In the genomic region with DNA sequence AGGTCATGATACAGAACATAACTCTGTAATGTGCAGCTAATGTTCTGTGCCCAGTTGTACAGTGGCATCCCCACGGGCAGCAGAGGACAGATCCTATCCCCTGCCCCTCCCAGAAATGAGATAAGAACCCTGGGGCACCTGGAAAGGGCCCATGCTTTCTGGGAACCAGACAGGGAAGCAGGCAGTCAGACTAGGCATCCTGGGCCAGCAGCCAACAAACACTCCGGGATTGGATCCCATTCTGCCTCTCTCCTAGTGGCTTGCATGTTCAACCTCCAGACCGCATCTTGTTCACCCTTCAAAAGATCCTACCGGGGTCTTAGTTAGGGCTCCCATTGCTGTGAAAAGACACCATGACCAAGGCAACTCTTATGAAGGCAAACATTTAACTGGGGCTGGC, we compare ENCODE assay signal across 25 mouse cellular contexts.
DNase-seq lines count a peak whose midpoint lies in the region; ATAC-seq and TF ChIP-seq lines count a peak whose summit lies in the region.
"Had no signal": no experiment of that assay in that cellular context is flagged by ENCODE, and none has a peak within 500 bp of the region (broad histone marks: within the 10 kb centered on the region; RNA-seq: fewer than 3 reads in every experiment).

No protein-coding gene starts in this region.

- H3K4me2 ChIP-seq in lung, embryonic 14.5 days: no peak overlapping the region
- no peak overlapping the region for H3K4me2 ChIP-seq in lung, postnatal 0 days (replicated peaks; ENCODE audit: low read depth, low read length)
- H3K4me2 ChIP-seq: hindbrain, embryonic 14.5 days; midbrain, embryonic 12.5 days; neural tube, embryonic 13.5 days had no signal

- 0 out of 2 replicates have a peak, but pooled peaks have one; percentile 31 for ATAC-seq in cerebellum, adult (ENCODE audit: insufficient number of reproducible peaks, low FRiP score, low TSS enrichment)
- ATAC-seq in lung, embryonic 14.5 days (ENCODE audit: insufficient read depth): no peak
- no peak for ATAC-seq in lung, postnatal 0 days
- ATAC-seq: intestine, postnatal 0 days had no signal

- H3K27me3 ChIP-seq in lung, embryonic 14.5 days (ENCODE audit: insufficient read depth, low read length): no peaks in the 10 kb centered on the region
- H3K27me3 ChIP-seq in lung, postnatal 0 days (replicated peaks; ENCODE audit: insufficient read depth, low read length): no peaks in the 10 kb centered on the region

- no peaks in the 10 kb centered on the region for H3K4me1 ChIP-seq in lung, embryonic 14.5 days (ENCODE audit: insufficient read depth)
- H3K4me1 ChIP-seq in lung, postnatal 0 days (ENCODE audit: insufficient read depth, low read depth, low read length): no peaks in the 10 kb centered on the region; the same call in 1 of the 2 replicates

- no peak overlapping the region for H3K9ac ChIP-seq in lung, embryonic 14.5 days
- no peak overlapping the region for H3K9ac ChIP-seq in lung, postnatal 0 days (replicated peaks; ENCODE audit: low read depth)
- H3K9ac ChIP-seq: hindbrain, embryonic 14.5 days; liver, embryonic 14.5 days; midbrain, embryonic 12.5 days; neural tube, embryonic 13.5 days had no signal

- no peak for DNase-seq in cerebellum, postnatal 4 days (ENCODE audit: low spot score in 2 of 2)
- peak; percentile 23 for DNase-seq in lung, embryonic 14.5 days
- no peak for DNase-seq in lung, postnatal 0 days (ENCODE audit: low spot score)
- DNase-seq in cerebellum, postnatal 10 days: peak; percentile 45 to 60
- DNase-seq in thymus, postnatal 14 days: no peak
- DNase-seq in adrenal gland, postnatal 25 days: no peak
- DNase-seq: adrenal gland, adult 8-10 months; gastrocnemius, adult 2 months; gastrocnemius, postnatal 36 days; kidney, adult 9 months; kidney, postnatal 10 days; layer of hippocampus, adult 9-11 months; liver; lung, adult 2 months; lung, postnatal 4 days; right cerebral cortex, postnatal 4 days had no signal

- H3K27ac ChIP-seq in lung, embryonic 14.5 days (ENCODE audit: low read depth): no peak overlapping the region
- H3K27ac ChIP-seq in lung, postnatal 0 days (ENCODE audit: low read length): no peak overlapping the region
- H3K27ac ChIP-seq: gastrocnemius, adult 2 months; hindbrain, embryonic 14.5 days; liver, embryonic 14.5 days; midbrain, embryonic 12.5 days; neural tube, embryonic 13.5 days; stomach, postnatal 0 days had no signal

- no peaks in the 10 kb centered on the region for H3K36me3 ChIP-seq in lung, embryonic 14.5 days (ENCODE audit: insufficient read depth)
- no peaks in the 10 kb centered on the region for H3K36me3 ChIP-seq in lung, postnatal 0 days (ENCODE audit: insufficient read depth, low read length)
- H3K36me3 ChIP-seq: midbrain, embryonic 12.5 days; neural tube, embryonic 13.5 days had no signal

- no peak for TF ChIP-seq EP300 in lung, postnatal 0 days (IDR thresholded peaks at IDR 0.05)

- WGBS in lung, embryonic 14.5 days: 81% methylated on average over 4 of the region's 4 CpGs
- WGBS in lung, postnatal 0 days: 70% methylated on average over 4 of the region's 4 CpGs

- no peak overlapping the region for H3K4me3 ChIP-seq in lung, embryonic 14.5 days (ENCODE audit: low read depth, low read length)
- no peak overlapping the region for H3K4me3 ChIP-seq in lung, postnatal 0 days (ENCODE audit: low read depth, low read length)
- H3K4me3 ChIP-seq: erythroblast, embryonic 14.5 days; gastrocnemius, adult 2 months; midbrain, embryonic 12.5 days; myocyte; neural tube, embryonic 13.5 days had no signal

- H3K9me3 ChIP-seq in lung, embryonic 14.5 days (ENCODE audit: low read depth, low read length): no peaks in the 10 kb centered on the region
- no peaks in the 10 kb centered on the region for H3K9me3 ChIP-seq in lung, postnatal 0 days (ENCODE audit: low read length)
- H3K9me3 ChIP-seq: neural tube, embryonic 13.5 days had no signal

- TF ChIP-seq CTCF in lung, embryonic 14.5 days (IDR thresholded peaks at IDR 0.05; ENCODE audit: low read depth): no peak
- TF ChIP-seq CTCF in lung, postnatal 0 days (IDR thresholded peaks at IDR 0.05): no peak

Comparison
In these comparisons a context has a peak if more than half of its experiments do, and no peak if none do; other contexts are left out.
1. DNase-seq: peak in lung, embryonic 14.5 days (single experiment) and cerebellum, postnatal 10 days (2 of 2); none in cerebellum, postnatal 4 days (0 of 2), lung, postnatal 0 days (single experiment), thymus, postnatal 14 days (single experiment) and adrenal gland, postnatal 25 days (single experiment).